Mouse (Mus musculus) NIH3T3 (cell line): ENCODE results near the gene Sesn3.
A peak's percentile ranks its signal among the peaks of the same experiment; 100 is the strongest.

ENCODE experiments used
- DNase-seq: peaks from one replicate; pipeline ENCODE4 v3.0.0-alpha.2; 2012; ENCODE audit warnings: low read depth

Gene Sesn3

GRCm38 (mm10) chr9:14357033-14357432, 82.2 kb downstream of the Sesn3 start:
- DNase-seq: peak; percentile 17

GRCm38 (mm10) chr9:14362068-14362768, 87.4 kb downstream of the Sesn3 start:
- DNase-seq: no peak

GRCm38 (mm10) chr9:14363540-14363939, 88.7 kb downstream of the Sesn3 start:
- peak; percentile 22 for DNase-seq

GRCm38 (mm10) chr9:14364719-14365118, 89.9 kb downstream of the Sesn3 start:
- DNase-seq: no peak

- DNase-seq: peak; percentile 57
Measured at GRCm38 (mm10) chr9:14365481-14366125, 90.7 kb downstream of the Sesn3 start.

- no peak for DNase-seq
Measured at GRCm38 (mm10) chr9:14367850-14368249, 93.0 kb downstream of the Sesn3 start.

- DNase-seq: no peak
Measured at GRCm38 (mm10) chr9:14369271-14369670, 94.4 kb downstream of the Sesn3 start.

GRCm38 (mm10) chr9:14372440-14372839, 97.6 kb downstream of the Sesn3 start:
- DNase-seq: no peak

GRCm38 (mm10) chr9:14376149-14376548, 101.3 kb downstream of the Sesn3 start:
- DNase-seq: no peak

GRCm38 (mm10) chr9:14378151-14378550, 103.3 kb downstream of the Sesn3 start:
- no peak for DNase-seq

- DNase-seq: no peak
Measured at GRCm38 (mm10) chr9:14379769-14380385, 105.0 kb downstream of the Sesn3 start.

- peak; percentile 85 for DNase-seq
Measured at GRCm38 (mm10) chr9:14380386-14381285, 105.8 kb downstream of the Sesn3 start.

GRCm38 (mm10) chr9:14381353-14382055, 106.6 kb downstream of the Sesn3 start, which contains the start of gene Endod1:
Endod1 (minus strand) TSS chr9:14381507.
- peak; percentile 35 for DNase-seq

- no peak for DNase-seq
Measured at GRCm38 (mm10) chr9:14382256-14382791, 107.5 kb downstream of the Sesn3 start.
